Comparison of ENCODE assay signal across 15 mouse cellular contexts in the genomic region with DNA sequence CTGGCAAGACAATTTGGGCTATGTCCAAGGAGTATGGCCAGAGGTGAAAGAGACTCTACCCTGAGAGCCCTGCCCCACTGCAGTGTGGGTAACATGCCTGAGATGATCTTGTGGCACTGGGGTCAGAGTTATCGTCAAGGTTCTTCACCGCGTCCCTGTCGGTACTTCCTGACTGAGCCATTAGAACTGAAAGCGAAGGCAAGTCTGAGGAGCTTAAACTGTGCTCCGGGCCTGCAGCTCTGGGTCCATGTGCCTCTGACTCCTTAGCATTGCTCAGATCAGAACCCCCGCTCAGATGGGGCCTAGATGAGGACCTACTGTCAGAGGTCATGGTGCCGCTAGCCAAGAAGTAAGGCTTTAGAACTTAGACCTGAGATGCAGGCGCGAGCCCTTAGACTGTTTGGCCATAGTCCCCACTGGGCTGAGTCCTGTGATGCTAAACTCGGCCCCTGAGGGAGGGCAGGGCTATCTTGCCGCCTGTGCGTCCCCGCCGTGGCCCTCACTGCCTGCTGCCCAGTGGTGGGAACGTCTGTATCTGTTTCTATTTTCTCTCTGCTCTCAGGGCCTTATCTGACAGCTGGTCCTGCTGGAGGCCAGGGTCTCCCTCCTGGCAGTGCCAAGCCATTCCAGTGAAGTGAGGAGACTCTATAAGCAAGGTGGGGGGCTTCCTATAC. TPM values are rescaled to one million over a fixed set of nuclear protein-coding genes. Genes with fewer than 3 reads are reported as not detected.
DNase-seq lines count a peak whose midpoint lies in the region; ATAC-seq and TF ChIP-seq lines count a peak whose summit lies in the region.
"Had no signal": no experiment of that assay in that cellular context is flagged by ENCODE, and none has a peak within 500 bp of the region (broad histone marks: within the 10 kb centered on the region; RNA-seq: fewer than 3 reads in every experiment).

No protein-coding gene starts in this region.

- no peak for TF ChIP-seq CTCF in gastrocnemius, adult 2 months (IDR thresholded peaks at IDR 0.05)

- peak overlapping the region; percentile 21 for H3K4me3 ChIP-seq in liver, embryonic 13.5 days (replicated peaks)
- H3K4me3 ChIP-seq in gastrocnemius, adult 2 months = no peak overlapping the region
- H3K4me3 ChIP-seq: embryonic facial prominence, embryonic 10.5 days; limb, embryonic 12.5 days had no signal

- H3K27ac ChIP-seq in liver, embryonic 13.5 days = peak overlapping the region; percentile 97
- H3K27ac ChIP-seq in gastrocnemius, adult 2 months = no peak overlapping the region
- H3K27ac ChIP-seq: embryonic facial prominence, embryonic 10.5 days; limb, embryonic 12.5 days had no signal

- H3K36me3 ChIP-seq in liver, embryonic 13.5 days = peaks cover 91% of the 10 kb centered on the region
- H3K36me3 ChIP-seq: embryonic facial prominence, embryonic 10.5 days; limb, embryonic 12.5 days had no signal

- peak; percentile 58 for ATAC-seq in CD4-positive, CD25-positive, alpha-beta regulatory T cell, adult 4 months
- no peak for ATAC-seq in liver, embryonic 13.5 days (ENCODE audit: low read depth)
- ATAC-seq: forebrain, embryonic 14.5 days had no signal

- H3K4me2 ChIP-seq in liver, embryonic 13.5 days = peak overlapping the region; percentile 99
- H3K4me2 ChIP-seq: limb, embryonic 12.5 days had no signal

- intact Hi-C loops in heart, postnatal 25 days (cut with DNase I) = no loop called here
- intact Hi-C loops in heart, postnatal 10 days (cut with DNase I) = no loop called here
- intact Hi-C loops in gastrocnemius, adult 2 months (cut with DNase I) = no loop called here

- peak; percentile 33 for DNase-seq in heart, adult 8-10 months (ENCODE audit: low spot score)
- no peak for DNase-seq in heart, postnatal 25 days (ENCODE audit: low spot score)
- DNase-seq in heart, postnatal 10 days = peak; percentile 55 to 74
- no peak for DNase-seq in liver, embryonic 13.5 days
- no peak for DNase-seq in adrenal gland, postnatal 36 days
- no peak for DNase-seq in gastrocnemius, adult 2 months
- DNase-seq in adrenal gland, postnatal 14 days = no peak
- DNase-seq: adrenal gland, adult 8-10 months; cerebellum, adult 2 months; kidney, adult 18-20 months; thymus, adult 18-20 months had no signal

- H3K27me3 ChIP-seq in liver, embryonic 13.5 days = no peaks in the 10 kb centered on the region

- 45% methylated on average over 16 of the region's 16 CpGs for whole genome bisulfite sequencing in liver, embryonic 13.5 days (ENCODE audit: insufficient replicate concordance)

- H3K9me3 ChIP-seq in liver, embryonic 13.5 days (replicated peaks) = no peaks in the 10 kb centered on the region
- H3K9me3 ChIP-seq: embryonic facial prominence, embryonic 10.5 days; limb, embryonic 12.5 days had no signal

- peaks cover 100% of the 10 kb centered on the region for H3K4me1 ChIP-seq in liver, embryonic 13.5 days (replicated peaks)

- H3K9ac ChIP-seq in liver, embryonic 13.5 days = peak overlapping the region; percentile 99
- H3K9ac ChIP-seq: limb, embryonic 12.5 days had no signal

RNA-seq across cellular contexts. Expression of a gene that starts 17.8 kb away (rescaled TPM):
- total RNA-seq in heart, adult 8-10 months (2022) = 10 to 100 TPM; 18.1 to 23.2 (median 21.3) TPM
- total RNA-seq in heart, postnatal 25 days (2021) = 10 to 100 TPM; 21.3 to 22.6 TPM
- polyA plus RNA-seq in CD4-positive, CD25-positive, alpha-beta regulatory T cell, adult 4 months (2017; shearing (Covaris generic)) = under 1 TPM; 0.46 to 0.82 TPM
- total RNA-seq in heart, postnatal 10 days (2021) = 10 to 100 TPM; 35.3 to 38.0 TPM
- 10.0 and 11.7 TPM in 2 replicates for polyA plus RNA-seq in liver, embryonic 13.5 days (2015; fragmentation: Nextera tagmentation; extraction: Ambion mirVana)
- 10 to 100 TPM; 14.0 to 15.5 TPM for total RNA-seq in adrenal gland, postnatal 36 days (2021)
- total RNA-seq in gastrocnemius, adult 2 months (2021) = 1 to 10 TPM; 6.6 to 8.8 TPM
- total RNA-seq in adrenal gland, postnatal 14 days (2021) = 23.6 and 24.6 TPM in 2 replicates

Comparison
In these comparisons a context has a peak if more than half of its experiments do, and no peak if none do; other contexts are left out.
1. DNase-seq: peak in heart, adult 8-10 months (single experiment) and heart, postnatal 10 days (2 of 2); none in heart, postnatal 25 days (single experiment), liver, embryonic 13.5 days (single experiment), adrenal gland, postnatal 36 days (0 of 2), gastrocnemius, adult 2 months (single experiment) and adrenal gland, postnatal 14 days (single experiment).